Mouse (Mus musculus) ovary, adult 2 months (tissue): ENCODE measurements around the gene Cobl. TPM values are rescaled to one million over a fixed set of nuclear protein-coding genes. Genes with fewer than 3 reads are reported as not detected.

ENCODE experiments used
- polyA plus RNA-seq: library from polyadenylated mRNA; depleted of rRNA; stranded (reverse); fragments of >200 nt; gene quantifications from 2 replicates; pipeline ENCODE4 v1.2.3, GENCODE M21; 2012; rRNA removed

The Cobl gene
- polyA plus RNA-seq: 3.8 and 4.3 TPM in 2 replicates

DNA sequence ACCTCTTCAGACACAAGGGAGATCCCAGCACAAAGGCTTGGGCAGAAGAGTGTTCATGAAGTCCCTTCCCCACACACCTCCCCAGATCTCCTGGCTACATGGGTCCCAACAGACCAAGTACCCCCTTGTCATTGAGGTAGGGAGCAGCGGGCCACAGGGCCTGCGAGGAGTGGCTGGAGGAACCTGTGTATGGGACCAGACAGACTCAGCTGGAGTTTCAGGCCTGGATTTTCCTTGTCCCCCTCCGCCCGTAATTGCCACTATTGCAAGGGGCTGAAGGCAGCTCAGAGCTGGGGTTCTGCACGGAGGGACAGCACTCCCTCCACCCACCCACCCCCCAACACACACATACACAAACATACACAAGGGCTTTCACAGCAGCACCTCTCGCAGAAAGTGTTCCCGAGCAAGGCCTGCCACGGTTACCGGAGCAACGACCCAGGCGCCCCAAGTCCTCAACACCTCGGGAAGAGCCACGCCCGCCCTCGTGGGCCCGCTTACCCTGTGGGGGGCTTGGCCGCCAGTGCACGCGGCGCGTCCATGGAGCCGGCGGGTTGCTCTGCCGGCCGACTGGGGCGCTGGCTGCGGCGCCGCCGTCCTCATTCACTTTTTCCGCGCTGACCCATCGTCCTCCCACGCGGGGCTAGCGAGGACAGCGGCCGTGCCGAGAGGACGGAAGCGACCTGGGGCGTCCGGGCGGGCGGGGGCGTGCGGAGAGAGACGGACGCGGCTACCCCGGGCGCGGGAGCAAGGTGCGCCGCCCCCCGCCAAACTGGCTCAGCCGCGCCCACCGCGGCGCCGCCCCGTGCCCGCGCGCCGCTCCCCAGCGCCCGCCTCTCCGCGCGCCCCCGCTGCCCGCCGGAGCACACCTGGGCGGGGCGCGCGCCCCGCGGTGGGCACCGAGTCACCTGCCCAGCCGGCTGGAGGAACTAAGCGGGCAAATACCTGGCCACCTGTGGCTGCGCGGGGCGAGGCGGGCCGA, at the start of gene Cobl:
Gene Cobl, minus strand, starts transcription at position 780 of the 982 bp plus-strand sequence.

